Mouse (Mus musculus) intestine, postnatal 0 days (tissue): ENCODE data around the gene Btnl10. TPM values are rescaled to one million over a fixed set of nuclear protein-coding genes. Genes with fewer than 3 reads are reported as not detected.
A peak's percentile ranks its signal among the peaks of the same experiment; 100 is the strongest.

Experiments
- ATAC-seq: fragments of 200-750 bp; cut with Nextera tagmentation; 2 replicates; pipeline ENCODE4 v1.8.0; 2017; ENCODE audit warnings: mild to moderate bottlenecking, moderate TSS enrichment, moderate library complexity
- H3K27ac ChIP-seq: fragments of 300-500 bp; sonication (generic); 2 replicates; pipeline ENCODE4 v1.5.1; 2014; ENCODE audit warnings: mild to moderate bottlenecking, low read depth, low read length, moderate library complexity
- H3K27me3 ChIP-seq: fragments of 300-500 bp; sonication (generic); replicated peaks from 2 replicates; pipeline ENCODE4 v1.6.1; 2014; ENCODE audit warnings: low read length, mixed read lengths; ENCODE audit not compliant: control insufficient read depth, insufficient read depth
- H3K36me3 ChIP-seq: fragments of 300-500 bp; sonication (generic); 2 replicates; pipeline ENCODE4 v1.6.1; 2014; ENCODE audit warnings: mild to moderate bottlenecking, moderate library complexity; ENCODE audit not compliant: control insufficient read depth, insufficient read depth
- H3K4me1 ChIP-seq: fragments of 300-500 bp; sonication (generic); replicated peaks from 2 replicates; pipeline ENCODE4 v1.6.1; 2014; ENCODE audit warnings: antibody characterized with exemption, low read length, mixed read lengths; ENCODE audit not compliant: control insufficient read depth, insufficient read depth
- H3K4me2 ChIP-seq: fragments of 300-500 bp; sonication (generic); replicated peaks from 2 replicates; pipeline ENCODE4 v1.6.1; 2014; ENCODE audit warnings: low read depth, mild to moderate bottlenecking, moderate library complexity
- H3K4me3 ChIP-seq: fragments of 300-500 bp; sonication (generic); 2 replicates; pipeline ENCODE4 v1.5.1; 2014; ENCODE audit warnings: low read depth, low read length
- H3K9ac ChIP-seq: fragments of 300-500 bp; sonication (generic); 2 replicates; pipeline ENCODE4 v1.6.1; 2014; ENCODE audit warnings: mild to moderate bottlenecking, low read depth, low read length
- H3K9me3 ChIP-seq: fragments of 300-500 bp; sonication (generic); 2 replicates; pipeline ENCODE4 v1.6.1; 2016; ENCODE audit warnings: mixed run types; ENCODE audit not compliant: control insufficient read depth
- CTCF ChIP-seq: sonication (generic); IDR thresholded peaks from 2 replicates; pipeline ENCODE4 v1.5.1; 2016; ENCODE audit warnings: low read depth, mild to moderate bottlenecking, control low read depth, antibody characterized with exemption, moderate library complexity
- WGBS: fragments of 180-500 bp; shearing (Covaris S2); extraction: QIAGEN DNeasy Blood & Tissue Kit; methylation state at CpG from one replicate; pipeline ENCODE4 v1.1.7; 2014; 5-methylcytosine and 5-hydroxymethylcytosine counted together
- polyA plus RNA-seq: library from polyadenylated mRNA; unstranded; fragments of >200 nt; fragmentation: Nextera tagmentation; extraction: Ambion mirVana; gene quantifications from 2 replicates; pipeline ENCODE4 v1.2.1, GENCODE M21; 2015

The Btnl10 gene
- polyA plus RNA-seq, 1 experiment from 2014 or later, result not detected

- no peak for TF ChIP-seq CTCF
- Histone ChIP-seq H3K9me3 (no peaks in the 10 kb centered on the region), H3K4me3 (peak within 1 kb of the TSS; percentile 84), H3K27me3 (no peaks in the 10 kb centered on the region), H3K4me2 (peak within 1 kb of the TSS; percentile 98), H3K36me3 (peaks cover 25% of the 10 kb centered on the region), H3K4me1 (no peaks in the 10 kb centered on the region), H3K27ac (peak within 1 kb of the TSS; percentile 91), H3K9ac (peak within 1 kb of the TSS; percentile 89)
- ATAC-seq, result peak; percentile 98
- under 1% methylated on average over 95 of the region's 95 CpGs for WGBS
Measured at GRCm38 (mm10) chr11:58938322-58939087, 20.8 kb downstream of the Btnl10 start, which contains the start of gene Rnf187. TSS of gene Rnf187 (minus strand) at chr11:58938916.

- no peaks in the 10 kb centered on the region for H3K4me1 ChIP-seq
- no peaks in the 10 kb centered on the region for H3K9me3 ChIP-seq
- H3K4me3 ChIP-seq, result peak overlapping the region; percentile 84
- H3K9ac ChIP-seq, result no peak overlapping the region
- peaks cover 19% of the 10 kb centered on the region; the same call in 1 of the 2 replicates for H3K36me3 ChIP-seq
- peak; percentile 19; the same call in 1 of the 2 replicates for TF ChIP-seq CTCF
- WGBS, result 8% methylated on average over 6 of the region's 6 CpGs
- peak overlapping the region; percentile 98 for H3K4me2 ChIP-seq
- ATAC-seq, result no peak
- H3K27ac ChIP-seq, result peak overlapping the region; percentile 91; the same call in 1 of the 2 replicates
- no peaks in the 10 kb centered on the region for H3K27me3 ChIP-seq
Measured at GRCm38 (mm10) chr11:58939088-58939439, 21.4 kb downstream of the Btnl10 start.

- no peak for ATAC-seq
- no peak for TF ChIP-seq CTCF
- no peak overlapping the region for H3K9ac ChIP-seq
- no peak overlapping the region for H3K4me2 ChIP-seq
- no peak overlapping the region for H3K4me3 ChIP-seq
- H3K27ac ChIP-seq, result no peak overlapping the region
- H3K27me3 ChIP-seq, result 0 out of 2 replicates have a peak, but pooled peaks cover 1% of the 10 kb centered on the region
- H3K4me1 ChIP-seq, result no peaks in the 10 kb centered on the region
- no peaks in the 10 kb centered on the region for H3K36me3 ChIP-seq
- no peaks in the 10 kb centered on the region for H3K9me3 ChIP-seq
- WGBS, result 81% methylated on average over 5 of the region's 5 CpGs
Measured at GRCm38 (mm10) chr11:58944136-58944535, 26.4 kb downstream of the Btnl10 start.

DNA sequence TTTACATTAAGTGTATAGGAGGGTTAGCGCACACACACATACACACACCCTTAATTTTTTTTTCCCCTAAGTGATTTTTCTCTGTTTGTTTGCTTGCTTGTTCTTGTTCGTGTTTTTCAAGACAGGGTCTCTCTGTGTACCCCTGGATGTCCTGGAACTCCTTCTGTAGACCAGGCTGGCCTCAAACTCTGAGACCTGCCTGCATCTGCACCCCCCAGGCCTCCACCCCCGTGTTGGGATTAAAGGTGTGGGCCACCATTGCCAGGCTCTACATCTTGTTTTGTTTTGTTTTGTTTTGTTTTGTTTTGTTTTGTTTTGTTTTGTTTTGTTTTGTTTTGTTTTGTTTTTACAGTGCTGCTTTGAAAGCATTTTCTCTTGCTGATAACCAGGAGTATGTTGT is 29.6 kb downstream of the Btnl10 start:
- no peak for TF ChIP-seq CTCF
- Histone ChIP-seq H3K4me3 (no peak overlapping the region), H3K9ac (no peak overlapping the region), H3K27ac (no peak overlapping the region), H3K9me3 (no peaks in the 10 kb centered on the region), H3K4me1 (no peaks in the 10 kb centered on the region), H3K4me2 (no peak overlapping the region; the same call in 1 of the 2 replicates), H3K36me3 (no peaks in the 10 kb centered on the region), H3K27me3 (0 out of 2 replicates have a peak, but pooled peaks cover 3% of the 10 kb centered on the region)
- no peak for ATAC-seq
- 82% methylated on average over 3 of the region's 3 CpGs for WGBS

DNA sequence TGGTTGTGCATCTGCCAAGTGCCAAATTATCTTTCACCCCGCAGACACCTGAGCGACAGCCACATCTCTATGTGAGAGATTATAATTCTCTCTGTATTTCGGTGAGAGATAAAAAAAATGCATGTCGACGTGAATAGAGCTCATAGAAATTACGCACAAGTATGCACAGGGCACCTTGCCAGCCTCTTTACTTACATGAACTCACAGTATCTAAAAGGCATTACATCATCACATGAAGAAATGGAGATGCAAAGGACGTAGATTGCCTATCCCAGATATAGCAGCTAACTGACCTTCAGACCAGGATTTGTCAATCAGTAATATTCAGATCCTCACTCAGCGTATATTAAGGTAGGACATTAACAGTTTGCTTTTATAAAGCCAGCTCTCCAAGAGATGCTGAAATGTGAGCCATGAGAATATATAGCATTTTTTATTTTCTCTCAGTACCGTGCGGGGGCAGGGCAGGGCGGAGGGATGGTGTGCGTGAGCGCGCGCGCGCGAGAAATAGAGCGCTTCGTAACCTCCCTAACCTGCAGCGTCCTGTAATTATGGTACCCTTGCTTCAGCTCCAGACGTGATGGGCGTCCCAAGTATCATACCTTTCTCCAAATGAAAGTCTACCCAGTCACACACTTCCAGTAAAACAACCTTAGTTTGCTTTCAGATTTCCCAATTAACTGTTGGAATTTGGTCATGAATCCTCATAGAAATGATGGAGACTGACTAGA is 30.3 kb downstream of the Btnl10 start:
- H3K9me3 ChIP-seq, result no peaks in the 10 kb centered on the region
- H3K36me3 ChIP-seq, result no peaks in the 10 kb centered on the region
- H3K4me1 ChIP-seq, result no peaks in the 10 kb centered on the region
- TF ChIP-seq CTCF, result no peak
- peak; percentile 34; the same call in 1 of the 2 replicates for ATAC-seq
- H3K27ac ChIP-seq, result no peak overlapping the region
- peak overlapping the region; percentile 54 for H3K4me2 ChIP-seq
- WGBS, result 9% methylated on average over 23 of the region's 23 CpGs
- no peak overlapping the region for H3K9ac ChIP-seq
- 0 out of 2 replicates have a peak, but pooled peaks cover 3% of the 10 kb centered on the region for H3K27me3 ChIP-seq
- peak overlapping the region; percentile 28 for H3K4me3 ChIP-seq
